9 mouse cellular contexts compared by ENCODE assay signal in the genomic region with DNA sequence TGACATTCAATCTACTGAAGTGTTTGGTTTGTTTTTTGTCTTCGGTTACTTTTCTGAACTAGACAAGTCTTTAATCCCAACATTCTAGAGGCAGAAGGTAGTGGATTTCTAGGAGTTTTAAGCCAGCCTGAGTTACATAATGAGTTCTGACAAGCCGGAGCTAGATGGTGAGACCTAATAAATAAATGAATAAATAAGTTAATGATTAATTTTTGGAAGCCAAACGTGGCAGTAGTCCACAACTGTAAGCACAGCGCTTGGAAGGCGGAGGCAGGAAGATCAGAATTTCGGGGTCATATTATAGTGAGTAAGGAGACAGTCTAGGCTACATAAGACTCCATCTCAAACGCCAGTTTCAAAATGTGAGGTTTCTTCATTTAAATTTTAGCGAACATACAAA. TPM values are rescaled to one million over a fixed set of nuclear protein-coding genes. Genes with fewer than 3 reads are reported as not detected.
DNase-seq lines count a peak whose midpoint lies in the region; ATAC-seq and TF ChIP-seq lines count a peak whose summit lies in the region.
"Had no signal": no experiment of that assay in that cellular context is flagged by ENCODE, and none has a peak within 500 bp of the region (broad histone marks: within the 10 kb centered on the region; RNA-seq: fewer than 3 reads in every experiment).

No protein-coding gene starts in this region.

- H3K9ac ChIP-seq in forebrain, embryonic 15.5 days (replicated peaks) = no peak overlapping the region
- no peak overlapping the region; the same call in 1 of the 2 replicates for H3K9ac ChIP-seq in neural tube, embryonic 13.5 days

- 71% methylated on average over 8 of the region's 8 CpGs for WGBS in forebrain, embryonic 15.5 days
- WGBS in neural tube, embryonic 13.5 days = 62% methylated on average over 8 of the region's 8 CpGs

- no peak for DNase-seq in layer of hippocampus, adult 2 months (ENCODE audit: low spot score in 2 of 2)
- no peak for DNase-seq in layer of hippocampus, adult 8-10 months (ENCODE audit: low spot score in 2 of 2)
- DNase-seq in kidney, postnatal 36 days = peak; percentile 36 to 73
- DNase-seq in right cerebral cortex, adult 18-20 months = no peak
- DNase-seq in left cerebral cortex, adult 9 months (ENCODE audit: low spot score in 2 of 2) = no peak
- no peak for DNase-seq in layer of hippocampus, postnatal 25 days (ENCODE audit: extremely low spot score in 1 of 2, low spot score in 1 of 2)

- H3K4me1 ChIP-seq in forebrain, embryonic 15.5 days = peaks cover 7% of the 10 kb centered on the region; the same call in 1 of the 2 replicates
- peaks cover 6% of the 10 kb centered on the region; the same call in 1 of the 2 replicates for H3K4me1 ChIP-seq in neural tube, embryonic 13.5 days (replicated peaks)

- H3K4me2 ChIP-seq in forebrain, embryonic 15.5 days (replicated peaks) = peak overlapping the region; percentile 93
- H3K4me2 ChIP-seq in neural tube, embryonic 13.5 days = peak overlapping the region; percentile 79

- H3K4me3 ChIP-seq in layer of hippocampus, adult 2 months = peak overlapping the region; percentile 56
- peak overlapping the region; percentile 54 for H3K4me3 ChIP-seq in forebrain, embryonic 15.5 days
- H3K4me3 ChIP-seq in neural tube, embryonic 13.5 days = peak overlapping the region; percentile 51

- no peaks in the 10 kb centered on the region for H3K36me3 ChIP-seq in forebrain, embryonic 15.5 days
- no peaks in the 10 kb centered on the region for H3K36me3 ChIP-seq in neural tube, embryonic 13.5 days
- H3K36me3 ChIP-seq: G1E had no signal

- no peak for TF ChIP-seq CTCF in layer of hippocampus, adult 2 months (conservative IDR thresholded peaks at IDR 0.05)

- no peaks in the 10 kb centered on the region for H3K9me3 ChIP-seq in forebrain, embryonic 15.5 days
- no peaks in the 10 kb centered on the region for H3K9me3 ChIP-seq in neural tube, embryonic 13.5 days
- H3K9me3 ChIP-seq: G1E had no signal

- no peak for ATAC-seq in forebrain, embryonic 15.5 days (replicated peaks)
- ATAC-seq in neural tube, embryonic 13.5 days (ENCODE audit: low read depth) = no peak

- H3K27me3 ChIP-seq in forebrain, embryonic 15.5 days = peaks cover 4% of the 10 kb centered on the region; the same call in 1 of the 2 replicates
- H3K27me3 ChIP-seq in neural tube, embryonic 13.5 days = peaks cover 13% of the 10 kb centered on the region; the same call in 1 of the 2 replicates

- peak overlapping the region; percentile 78 for H3K27ac ChIP-seq in layer of hippocampus, adult 2 months
- no peak overlapping the region for H3K27ac ChIP-seq in forebrain, embryonic 15.5 days (replicated peaks)
- no peak overlapping the region for H3K27ac ChIP-seq in neural tube, embryonic 13.5 days (replicated peaks)

RNA-seq across cellular contexts. Expression of gene Pfkfb3, which starts 17.9 kb away (rescaled TPM):
- total RNA-seq in layer of hippocampus, adult 2 months (2021) = 10 to 100 TPM; 36.8 to 40.1 TPM
- total RNA-seq in layer of hippocampus, adult 8-10 months (2022) = 10 to 100 TPM; 42.5 to 50.7 (median 45.4) TPM
- polyA plus RNA-seq in forebrain, embryonic 15.5 days (2015; fragmentation: Nextera tagmentation; extraction: Ambion mirVana) = 32.5 and 33.5 TPM in 2 replicates
- 27.2 and 29.4 TPM in 2 replicates for polyA plus RNA-seq in neural tube, embryonic 13.5 days (2015; fragmentation: Nextera tagmentation; extraction: Ambion mirVana)
- 10 to 100 TPM; 31.2 to 34.8 TPM for total RNA-seq in layer of hippocampus, postnatal 25 days (2021)
- polyA plus RNA-seq: G1E had no signal

Comparison
In these comparisons a context has a peak if more than half of its experiments do, and no peak if none do; other contexts are left out.
1. DNase-seq: peak in kidney, postnatal 36 days (2 of 2); none in layer of hippocampus, adult 2 months (0 of 2), layer of hippocampus, adult 8-10 months (0 of 2), right cerebral cortex, adult 18-20 months (single experiment), left cerebral cortex, adult 9 months (0 of 2) and layer of hippocampus, postnatal 25 days (0 of 2).
2. Peak in every context shown above with its lines, with median percentiles within 50 percentile points of each other: H3K4me3 ChIP-seq.